Mouse (Mus musculus) cerebellum, adult 2 months (tissue): ENCODE data around the gene Serf2.
"Not testable (repeated sequence)": the region's sequence is repeated elsewhere in the genome, so short reads cannot be mapped to it uniquely, and the experiment has no call there.

Experiments used
- CTCF ChIP-seq: fragments of 200-500 bp; IDR thresholded peaks from 2 replicates; pipeline ENCODE4 v1.5.1; 2011; ENCODE audit warnings: low read depth, mild to moderate bottlenecking, control low read depth, low read length, moderate library complexity, borderline replicate concordance; ENCODE audit not compliant: insufficient read depth
- POLR2A ChIP-seq: fragments of 200-500 bp; IDR thresholded peaks from 2 replicates; pipeline ENCODE4 v1.6.1; 2011; ENCODE audit warnings: low read length, control low read depth, borderline replicate concordance; ENCODE audit not compliant: insufficient read depth

DNA sequence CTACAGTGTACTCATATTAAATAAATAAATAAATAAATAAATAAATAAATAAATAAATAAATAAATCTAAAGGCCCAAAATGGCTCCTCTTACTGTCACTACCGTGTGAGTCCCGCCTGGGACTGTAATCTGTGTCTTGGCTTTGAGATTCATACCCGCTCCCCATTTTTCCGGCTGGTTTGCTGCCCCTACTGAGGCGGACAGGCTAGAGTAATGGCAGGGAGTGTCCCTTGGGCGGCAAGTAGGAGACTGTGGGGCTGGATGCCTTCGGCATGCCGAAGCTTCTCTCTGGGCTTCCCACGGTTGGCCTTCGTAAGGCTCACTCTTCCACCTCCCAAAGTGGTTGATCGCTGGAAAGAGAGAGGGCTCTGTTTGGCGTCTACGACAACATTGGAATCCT, 31.9 kb downstream of the Serf2 start:
- TF ChIP-seq CTCF, POLR2A: not testable (repeated sequence)
